Mouse (Mus musculus) midbrain, embryonic 11.5 days (tissue): ENCODE data around the gene Commd1. TPM values are rescaled to one million over a fixed set of nuclear protein-coding genes. Genes with fewer than 3 reads are reported as not detected.

Experiments
- ATAC-seq: fragments of 200-750 bp; cut with Nextera tagmentation; 2 replicates; pipeline ENCODE4 v1.8.0; 2017; ENCODE audit warnings: moderate TSS enrichment, moderate library complexity; ENCODE audit not compliant: low FRiP score
- DNase-seq: peaks from one replicate; pipeline ENCODE4 v3.0.0; 2015; ENCODE audit warnings: low spot score; ENCODE audit errors: missing footprints
- H3K27ac ChIP-seq: fragments of 300-500 bp; sonication (generic); 2 replicates; pipeline ENCODE4 v1.5.1; 2014; ENCODE audit warnings: low read depth, low read length
- H3K27me3 ChIP-seq: fragments of 300-500 bp; sonication (generic); 2 replicates; pipeline ENCODE4 v1.6.1; 2014; ENCODE audit warnings: mild to moderate bottlenecking, low read length, moderate library complexity, mixed read lengths; ENCODE audit not compliant: control insufficient read depth, insufficient read depth
- H3K36me3 ChIP-seq: fragments of 300-500 bp; sonication (generic); 2 replicates; pipeline ENCODE4 v1.6.1; 2014; ENCODE audit warnings: mild to moderate bottlenecking, low read length, moderate library complexity, mixed read lengths; ENCODE audit not compliant: control insufficient read depth, insufficient read depth
- H3K4me1 ChIP-seq: fragments of 300-500 bp; sonication (generic); 2 replicates; pipeline ENCODE4 v1.6.1; 2014; ENCODE audit warnings: low read length; ENCODE audit not compliant: control insufficient read depth, insufficient read depth
- H3K4me2 ChIP-seq: fragments of 300-500 bp; sonication (generic); 2 replicates; pipeline ENCODE4 v1.6.1; 2014; ENCODE audit warnings: mild to moderate bottlenecking, moderate library complexity
- H3K4me3 ChIP-seq: fragments of 300-500 bp; sonication (generic); 2 replicates; pipeline ENCODE4 v1.5.1; 2014; ENCODE audit warnings: low read depth, low read length
- H3K9ac ChIP-seq: fragments of 300-500 bp; sonication (generic); 2 replicates; pipeline ENCODE4 v1.6.1; 2014; ENCODE audit warnings: low read length
- H3K9me3 ChIP-seq: fragments of 300-500 bp; sonication (generic); 2 replicates; pipeline ENCODE4 v1.6.1; 2016; ENCODE audit warnings: low read length; ENCODE audit not compliant: control insufficient read depth
- WGBS: fragments of 180-500 bp; shearing (Covaris S2); extraction: QIAGEN DNeasy Blood & Tissue Kit; methylation state at CpG from one replicate; pipeline ENCODE4 v1.1.7; 2014; 5-methylcytosine and 5-hydroxymethylcytosine counted together
- polyA plus RNA-seq: library from polyadenylated mRNA; unstranded; fragments of >200 nt; fragmentation: Nextera tagmentation; extraction: Ambion mirVana; gene quantifications from 2 replicates; pipeline ENCODE4 v1.2.1, GENCODE M21; 2014

The Commd1 gene
- polyA plus RNA-seq, 1 experiment from 2014 or later = 437 TPM

DNA sequence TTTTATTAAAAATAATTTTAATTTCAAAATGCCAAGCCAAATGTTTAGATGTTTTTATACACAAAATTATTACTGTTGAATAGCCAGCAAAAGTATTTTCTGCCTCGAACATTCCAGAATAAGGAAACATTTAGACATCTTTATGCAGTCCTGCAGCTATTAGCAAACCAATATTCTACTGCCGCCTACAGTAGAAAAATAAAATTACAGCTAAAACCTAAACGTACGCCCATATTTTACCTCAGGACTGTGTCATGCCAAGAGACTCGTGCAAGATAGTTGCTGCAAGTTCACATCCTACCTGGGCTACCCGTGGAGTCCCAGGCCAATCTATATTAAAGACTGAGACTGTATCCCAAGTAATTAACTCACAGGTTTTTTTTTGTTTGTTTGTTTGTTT lies 12.7 kb downstream of the Commd1 start:
- Histone ChIP-seq H3K27me3 (no peaks in the 10 kb centered on the region), H3K4me3 (no peak overlapping the region), H3K27ac (no peak overlapping the region), H3K9me3 (peaks cover 18% of the 10 kb centered on the region), H3K9ac (no peak overlapping the region), H3K4me1 (peaks cover 2% of the 10 kb centered on the region; the same call in 1 of the 2 replicates), H3K4me2 (no peak overlapping the region), H3K36me3 (peaks cover 7% of the 10 kb centered on the region; the same call in 1 of the 2 replicates)
- 73% methylated on average over 6 of the region's 6 CpGs for WGBS
- ATAC-seq (no peak), DNase-seq (peak; percentile 80)

GRCm38 (mm10) chr11:22965503-22965902 lies 16.7 kb downstream of the Commd1 start:
- Histone ChIP-seq H3K4me3 (no peak overlapping the region), H3K9me3 (peaks cover 5% of the 10 kb centered on the region; the same call in 1 of the 2 replicates), H3K27ac (no peak overlapping the region), H3K4me1 (no peaks in the 10 kb centered on the region), H3K36me3 (no peaks in the 10 kb centered on the region), H3K4me2 (no peak overlapping the region), H3K27me3 (no peaks in the 10 kb centered on the region), H3K9ac (no peak overlapping the region)
- WGBS = 86% methylated on average over 4 of the region's 4 CpGs
- ATAC-seq (no peak), DNase-seq (peak; percentile 69)

GRCm38 (mm10) chr11:22964401-22964800 lies 17.8 kb downstream of the Commd1 start:
- Histone ChIP-seq H3K9me3 (peaks cover 5% of the 10 kb centered on the region; the same call in 1 of the 2 replicates), H3K9ac (no peak overlapping the region), H3K27me3 (no peaks in the 10 kb centered on the region), H3K4me1 (no peaks in the 10 kb centered on the region), H3K4me2 (no peak overlapping the region), H3K4me3 (no peak overlapping the region), H3K27ac (no peak overlapping the region), H3K36me3 (no peaks in the 10 kb centered on the region)
- DNase-seq (no peak), ATAC-seq (no peak)
- WGBS = 89% methylated on average over 4 of the region's 4 CpGs

GRCm38 (mm10) chr11:22962101-22962500 lies 20.1 kb downstream of the Commd1 start:
- H3K4me1 ChIP-seq = no peaks in the 10 kb centered on the region
- DNase-seq (peak; percentile 75), ATAC-seq (no peak)
- H3K36me3 ChIP-seq = no peaks in the 10 kb centered on the region
- H3K27ac ChIP-seq = no peak overlapping the region
- no peak overlapping the region for H3K4me3 ChIP-seq
- 88% methylated on average over 1 of the region's 1 CpGs for WGBS
- no peak overlapping the region for H3K9ac ChIP-seq
- no peaks in the 10 kb centered on the region; the same call in 1 of the 2 replicates for H3K9me3 ChIP-seq
- H3K4me2 ChIP-seq = no peak overlapping the region
- no peaks in the 10 kb centered on the region for H3K27me3 ChIP-seq

DNA sequence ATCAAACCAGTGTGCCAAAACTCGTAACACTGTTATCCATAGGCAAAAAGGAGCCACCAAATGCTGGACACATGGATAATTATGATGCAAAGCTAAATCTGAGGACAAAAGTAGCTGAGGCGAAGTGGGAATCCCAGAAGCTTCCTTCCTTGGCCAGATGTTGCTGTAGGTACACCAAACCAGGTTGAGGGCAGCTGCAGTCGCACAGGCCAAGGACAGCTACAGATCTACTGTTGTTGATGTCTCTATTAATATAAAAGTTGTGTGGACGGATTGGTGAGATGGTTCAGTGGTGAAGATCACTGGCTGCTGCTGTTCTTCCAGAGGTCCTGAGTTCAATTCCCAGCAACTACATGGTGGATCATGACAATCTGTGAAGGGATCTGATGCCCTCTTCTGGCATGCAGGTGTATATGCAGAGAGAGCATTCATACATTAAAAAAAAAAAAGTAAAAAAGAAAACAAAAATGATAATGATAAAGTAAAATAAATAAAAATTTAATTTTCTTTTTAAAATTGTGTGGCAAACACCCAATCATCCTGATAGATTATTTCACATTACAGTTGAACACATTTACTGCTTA lies 24.3 kb downstream of the Commd1 start:
- H3K4me3 ChIP-seq = no peak overlapping the region
- no peak for ATAC-seq
- H3K9ac ChIP-seq = no peak overlapping the region
- DNase-seq = peak; percentile 62
- 89% methylated on average over 4 of the region's 4 CpGs for WGBS
- no peaks in the 10 kb centered on the region for H3K27me3 ChIP-seq
- H3K4me1 ChIP-seq = no peaks in the 10 kb centered on the region
- no peak overlapping the region for H3K27ac ChIP-seq
- H3K4me2 ChIP-seq = no peak overlapping the region
- H3K36me3 ChIP-seq = no peaks in the 10 kb centered on the region
- H3K9me3 ChIP-seq = no peaks in the 10 kb centered on the region

GRCm38 (mm10) chr11:22956830-22957229 lies 25.4 kb downstream of the Commd1 start:
- 75% methylated on average over 4 of the region's 4 CpGs for WGBS
- no peak overlapping the region for H3K27ac ChIP-seq
- ATAC-seq (no peak), DNase-seq (peak; percentile 68)
- no peaks in the 10 kb centered on the region for H3K4me1 ChIP-seq
- H3K4me2 ChIP-seq = no peak overlapping the region
- no peak overlapping the region for H3K9ac ChIP-seq
- no peak overlapping the region for H3K4me3 ChIP-seq
- H3K9me3 ChIP-seq = no peaks in the 10 kb centered on the region
- no peaks in the 10 kb centered on the region for H3K27me3 ChIP-seq
- H3K36me3 ChIP-seq = no peaks in the 10 kb centered on the region

- Histone ChIP-seq H3K27me3 (no peaks in the 10 kb centered on the region), H3K4me3 (no peak overlapping the region), H3K4me2 (no peak overlapping the region), H3K4me1 (no peaks in the 10 kb centered on the region), H3K9ac (no peak overlapping the region), H3K27ac (no peak overlapping the region), H3K9me3 (no peaks in the 10 kb centered on the region), H3K36me3 (no peaks in the 10 kb centered on the region)
- no peak for ATAC-seq
- DNase-seq = no peak
- WGBS = 97% methylated on average over 6 of the region's 6 CpGs
These were observed 25.8 kb downstream of the Commd1 start for GRCm38 (mm10) chr11:22956346-22956745.

DNA sequence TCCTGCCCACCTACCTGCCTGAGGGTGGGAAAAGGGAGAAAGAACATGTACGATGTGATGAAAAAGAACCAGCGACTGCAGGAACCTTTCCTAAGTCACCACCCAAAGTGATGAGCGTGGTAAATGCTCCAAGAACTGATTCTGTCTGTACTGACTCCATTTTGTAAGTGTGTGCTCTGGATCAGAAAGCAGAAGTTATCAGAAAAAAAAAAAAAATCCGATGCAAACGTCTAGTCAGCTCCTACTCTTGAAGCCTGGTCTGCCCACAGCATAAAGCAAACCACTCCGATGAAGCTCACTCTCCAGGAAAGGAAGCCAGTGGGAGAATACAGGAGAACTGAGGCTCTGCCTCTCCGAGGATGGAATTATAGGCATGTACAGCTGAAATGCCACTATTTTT lies 29.5 kb downstream of the Commd1 start:
- Histone ChIP-seq H3K4me2 (no peak overlapping the region), H3K27me3 (no peaks in the 10 kb centered on the region), H3K4me3 (no peak overlapping the region), H3K27ac (no peak overlapping the region), H3K36me3 (no peaks in the 10 kb centered on the region), H3K9ac (no peak overlapping the region), H3K4me1 (no peaks in the 10 kb centered on the region), H3K9me3 (no peaks in the 10 kb centered on the region)
- 88% methylated on average over 7 of the region's 7 CpGs for WGBS
- DNase-seq (no peak), ATAC-seq (no peak)

DNA sequence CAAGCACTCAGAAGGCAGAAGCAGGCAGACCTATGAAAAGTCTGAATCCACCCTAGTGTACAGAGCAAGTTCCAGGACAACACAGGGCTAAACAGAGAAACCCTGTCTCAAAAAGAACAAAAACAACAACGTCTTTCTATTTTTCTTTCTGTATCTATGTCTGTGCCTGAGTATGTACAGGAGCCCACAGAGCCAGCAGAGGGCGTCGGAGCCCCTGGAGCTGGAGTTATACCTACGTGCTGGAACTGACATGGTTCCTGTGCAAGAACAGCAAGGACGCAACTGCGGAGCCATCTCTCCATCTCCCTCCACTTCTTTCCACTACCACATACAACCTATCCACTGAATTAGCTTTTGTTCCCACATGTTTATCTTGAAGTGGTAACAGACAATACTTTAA lies 32.1 kb downstream of the Commd1 start:
- whole genome bisulfite sequencing = 90% methylated on average over 6 of the region's 6 CpGs
- no peak overlapping the region for H3K4me3 ChIP-seq
- DNase-seq (no peak), ATAC-seq (no peak)
- H3K9ac ChIP-seq = no peak overlapping the region
- no peaks in the 10 kb centered on the region for H3K27me3 ChIP-seq
- no peaks in the 10 kb centered on the region for H3K9me3 ChIP-seq
- no peaks in the 10 kb centered on the region for H3K4me1 ChIP-seq
- H3K36me3 ChIP-seq = no peaks in the 10 kb centered on the region
- H3K27ac ChIP-seq = no peak overlapping the region
- no peak overlapping the region for H3K4me2 ChIP-seq
